Mouse (Mus musculus) testis, adult 2 months (tissue): ENCODE data around the gene Twnk.
A peak's percentile ranks its signal among the peaks of the same experiment; 100 is the strongest.

Source experiments
- CTCF ChIP-seq: fragments of 200-500 bp; IDR thresholded peaks from 2 replicates; pipeline ENCODE4 v1.5.1; 2012; ENCODE audit warnings: low read depth, mild to moderate bottlenecking, inconsistent platforms, low read length, moderate library complexity; ENCODE audit not compliant: control insufficient read depth, insufficient read depth, insufficient replicate concordance
- POLR2A ChIP-seq: fragments of 200-500 bp; IDR thresholded peaks from 2 replicates; pipeline ENCODE4 v1.6.1; 2012; ENCODE audit warnings: low read depth, mild to moderate bottlenecking, inconsistent platforms, low read length, moderate library complexity; ENCODE audit not compliant: control insufficient read depth

- no peak for TF ChIP-seq CTCF
- TF ChIP-seq POLR2A: peak; percentile 37
These were observed 10.2 kb downstream of the Twnk start for GRCm38 (mm10) chr19:45015518-45016281.
